Mouse (Mus musculus) MEL (cell line): ENCODE data around the gene Mbd6. TPM values are rescaled to one million over a fixed set of nuclear protein-coding genes. Genes with fewer than 3 reads are reported as not detected.

Source experiments
- DNase-seq: peaks from one replicate; pipeline ENCODE4 v3.0.0; 2011; ENCODE audit warnings: low read depth, low spot score
- H3K27ac ChIP-seq: 2 replicates; pipeline ENCODE4 v1.5.1; 2012; ENCODE audit warnings: low read depth, mild to moderate bottlenecking, control low read depth, low read length, moderate library complexity; ENCODE audit not compliant: control insufficient read depth
- H3K27me3 ChIP-seq, 2 experiments: fragments of 150-350 bp in 1 of 2; sonication (generic) in 1 of 2; 2 replicates each; pipeline ENCODE4 v1.6.1; 2012; ENCODE audit warnings: low read length in 2 of 2, mild to moderate bottlenecking in 2 of 2, improper control_type of control experiment in 1 of 2, moderate library complexity in 1 of 2; ENCODE audit not compliant: insufficient read depth in 2 of 2, control insufficient read depth in 1 of 2
- H3K36me3 ChIP-seq, 2 experiments: 2 replicates each; pipeline ENCODE4 v1.6.1; 2012 to 2014; ENCODE audit warnings: low read length in 2 of 2, improper control_type of control experiment in 1 of 2, inconsistent platforms in 1 of 2, mild to moderate bottlenecking in 1 of 2; ENCODE audit not compliant: insufficient read depth in 2 of 2, control insufficient read depth in 1 of 2
- H3K4me1 ChIP-seq, 2 experiments: fragments of 150-350 bp in 1 of 2; sonication (generic) in 1 of 2; 2 replicates each; pipeline ENCODE4 v1.6.1; 2012; ENCODE audit warnings: low read length in 2 of 2, improper control_type of control experiment in 1 of 2, mild to moderate bottlenecking in 1 of 2; ENCODE audit not compliant: insufficient read depth in 2 of 2, control insufficient read depth in 1 of 2
- H3K4me3 ChIP-seq, 2 experiments: fragments of 150-350 bp in 1 of 2; sonication (generic) in 1 of 2; 2 replicates each; pipeline ENCODE4 v1.5.1; 2012; ENCODE audit warnings: low read depth in 2 of 2, low read length in 2 of 2, mild to moderate bottlenecking in 2 of 2, moderate library complexity in 2 of 2, control low read depth in 1 of 2, improper control_type of control experiment in 1 of 2; ENCODE audit not compliant: control insufficient read depth in 1 of 2, insufficient read depth in 1 of 2
- H3K79me2 ChIP-seq: 2 replicates; pipeline ENCODE4 v1.6.1; 2012; ENCODE audit warnings: mild to moderate bottlenecking, low read length, moderate library complexity; ENCODE audit not compliant: control insufficient read depth, poor library complexity, insufficient read depth
- H3K9ac ChIP-seq: 2 replicates; pipeline ENCODE4 v1.6.1; 2012; ENCODE audit warnings: low read depth, mild to moderate bottlenecking, control low read depth, low read length, moderate library complexity; ENCODE audit not compliant: control insufficient read depth, poor library complexity, severe bottlenecking
- H3K9me3 ChIP-seq: fragments of 150-350 bp; sonication (generic); replicated peaks from 2 replicates; pipeline ENCODE4 v1.6.1; 2012; ENCODE audit warnings: mild to moderate bottlenecking, low read length, improper control_type of control experiment, moderate library complexity; ENCODE audit not compliant: insufficient read depth
- CHD2 ChIP-seq: IDR thresholded peaks from 2 replicates; pipeline ENCODE4 v1.6.1; 2011; ENCODE audit warnings: low read length, improper control_type of control experiment
- CTCF ChIP-seq, 3 experiments: IDR thresholded peaks in 2 of 3; conservative IDR thresholded peaks in 1 of 3; 2 replicates each; pipeline ENCODE4 v1.5.1; 2011 to 2012; ENCODE audit warnings: low read length in 3 of 3, low read depth in 2 of 3, mild to moderate bottlenecking in 2 of 3, improper control_type of control experiment in 1 of 3, inconsistent platforms in 1 of 3, mixed read lengths in 1 of 3, moderate library complexity in 1 of 3; ENCODE audit not compliant: control insufficient read depth in 1 of 3, insufficient read depth in 1 of 3, poor library complexity in 1 of 3, severe bottlenecking in 1 of 3
- E2F4 ChIP-seq: IDR thresholded peaks from 2 replicates; pipeline ENCODE4 v1.6.1; 2011; ENCODE audit warnings: low read depth, low read length, improper control_type of control experiment, borderline replicate concordance
- ETS1 ChIP-seq: IDR thresholded peaks from 2 replicates; pipeline ENCODE4 v1.6.1; 2012; ENCODE audit warnings: low read depth, mild to moderate bottlenecking, inconsistent platforms, low read length, improper control_type of control experiment, moderate library complexity
- GABPA ChIP-seq: IDR thresholded peaks from 2 replicates; pipeline ENCODE4 v1.6.1; 2012; ENCODE audit warnings: low read depth, mild to moderate bottlenecking, inconsistent platforms, low read length, improper control_type of control experiment, moderate library complexity
- HCFC1 ChIP-seq: IDR thresholded peaks from 2 replicates; pipeline ENCODE4 v1.6.1; 2012; ENCODE audit warnings: low read depth, mild to moderate bottlenecking, inconsistent platforms, low read length, improper control_type of control experiment, moderate library complexity
- KAT2A ChIP-seq: conservative IDR thresholded peaks from 2 replicates; pipeline ENCODE4 v1.6.1; 2012; ENCODE audit warnings: low read depth, low read length, improper control_type of control experiment, inconsistent platforms
- MAFK ChIP-seq: IDR thresholded peaks from 2 replicates; pipeline ENCODE4 v1.6.1; 2011; ENCODE audit warnings: low read depth, mild to moderate bottlenecking, low read length, improper control_type of control experiment, borderline replicate concordance
- MAX ChIP-seq: IDR thresholded peaks from 2 replicates; pipeline ENCODE4 v1.6.1; 2011; ENCODE audit warnings: low read length, improper control_type of control experiment
- MAZ ChIP-seq: IDR thresholded peaks from 2 replicates; pipeline ENCODE4 v1.6.1; 2012; ENCODE audit warnings: low read depth, mild to moderate bottlenecking, inconsistent platforms, low read length, improper control_type of control experiment
- MXI1 ChIP-seq: IDR thresholded peaks from 2 replicates; pipeline ENCODE4 v1.6.1; 2011; ENCODE audit warnings: mild to moderate bottlenecking, low read depth, low read length, improper control_type of control experiment
- MYB ChIP-seq: IDR thresholded peaks from 2 replicates; pipeline ENCODE4 v1.6.1; 2011; ENCODE audit warnings: mild to moderate bottlenecking, low read depth, low read length, improper control_type of control experiment
- NRF1 ChIP-seq: IDR thresholded peaks from 2 replicates; pipeline ENCODE4 v1.6.1; 2014; ENCODE audit warnings: low read depth, mild to moderate bottlenecking, inconsistent platforms, low read length, improper control_type of control experiment, moderate library complexity; ENCODE audit not compliant: poor library complexity, insufficient read depth, severe bottlenecking
- POLR2A ChIP-seq, 2 experiments: IDR thresholded peaks; 2 replicates each; pipeline ENCODE4 v1.6.1; 2011 to 2012; ENCODE audit warnings: low read length in 2 of 2, mild to moderate bottlenecking in 2 of 2, control low read depth in 1 of 2, improper control_type of control experiment in 1 of 2, low read depth in 1 of 2, moderate library complexity in 1 of 2; ENCODE audit not compliant: control insufficient read depth in 1 of 2, insufficient read depth in 1 of 2, poor library complexity in 1 of 2
- POLR2AphosphoS5 ChIP-seq: IDR thresholded peaks from 2 replicates; pipeline ENCODE4 v1.6.1; 2012; ENCODE audit warnings: low read depth, borderline replicate concordance, mild to moderate bottlenecking, inconsistent platforms, low read length, moderate library complexity, mixed read lengths
- RAD21 ChIP-seq: IDR thresholded peaks from 2 replicates; pipeline ENCODE4 v1.6.1; 2011; ENCODE audit warnings: mild to moderate bottlenecking, low read depth, low read length, improper control_type of control experiment
- RCOR1 ChIP-seq: IDR thresholded peaks from 2 replicates; pipeline ENCODE4 v1.6.1; 2012; ENCODE audit warnings: low read depth, mild to moderate bottlenecking, inconsistent platforms, low read length, improper control_type of control experiment
- SIN3A ChIP-seq: IDR thresholded peaks from 2 replicates; pipeline ENCODE4 v1.6.1; 2012; ENCODE audit warnings: low read length, improper control_type of control experiment, inconsistent platforms
- SMC3 ChIP-seq: IDR thresholded peaks from 2 replicates; pipeline ENCODE4 v1.6.1; 2011; ENCODE audit warnings: low read depth, low read length, improper control_type of control experiment
- TAL1 ChIP-seq: IDR thresholded peaks from 2 replicates; pipeline ENCODE4 v1.6.1; 2012; ENCODE audit warnings: mild to moderate bottlenecking, inconsistent platforms, low read length, moderate library complexity, mixed read lengths
- TBP ChIP-seq: IDR thresholded peaks from 2 replicates; pipeline ENCODE4 v1.8.0; 2011; ENCODE audit warnings: low read depth, low read length, improper control_type of control experiment
- TCF12 ChIP-seq: IDR thresholded peaks from 2 replicates; pipeline ENCODE4 v1.6.1; 2014; ENCODE audit warnings: low read depth, mild to moderate bottlenecking, inconsistent platforms, low read length, improper control_type of control experiment, moderate library complexity
- USF1 ChIP-seq: IDR thresholded peaks from 2 replicates; pipeline ENCODE4 v1.6.1; 2014; ENCODE audit warnings: low read depth, mild to moderate bottlenecking, inconsistent platforms, low read length, improper control_type of control experiment, moderate library complexity
- USF2 ChIP-seq, 2 experiments: IDR thresholded peaks; 2 replicates each; pipeline ENCODE4 v1.6.1; 2011 to 2012; ENCODE audit warnings: improper control_type of control experiment in 2 of 2, low read length in 2 of 2, borderline replicate concordance in 1 of 2, inconsistent platforms in 1 of 2, low read depth in 1 of 2, mild to moderate bottlenecking in 1 of 2; ENCODE audit not compliant: insufficient read depth in 1 of 2
- ZC3H11A ChIP-seq: IDR thresholded peaks from 2 replicates; pipeline ENCODE4 v1.6.1; 2012; ENCODE audit warnings: low read depth, mild to moderate bottlenecking, inconsistent platforms, low read length, improper control_type of control experiment
- ZKSCAN1 ChIP-seq: IDR thresholded peaks from 2 replicates; pipeline ENCODE4 v1.6.1; 2012; ENCODE audit warnings: low read depth, mild to moderate bottlenecking, inconsistent platforms, low read length, improper control_type of control experiment, moderate library complexity
- ZMIZ1 ChIP-seq: IDR thresholded peaks from 2 replicates; pipeline ENCODE4 v1.6.1; 2012; ENCODE audit warnings: low read depth, mild to moderate bottlenecking, inconsistent platforms, low read length, improper control_type of control experiment, moderate library complexity
- ZNF384 ChIP-seq: IDR thresholded peaks from 2 replicates; pipeline ENCODE4 v1.6.1; 2012; ENCODE audit warnings: low read depth, mild to moderate bottlenecking, inconsistent platforms, low read length, improper control_type of control experiment
- polyA plus RNA-seq, 2 experiments: library from polyadenylated mRNA; stranded (reverse) in 1 of 2; unstranded in 1 of 2; fragments of >175 nt in 1 of 2; fragments of >200 nt in 1 of 2; gene quantifications; 2 replicates each; pipeline versions ENCODE4 v1.2.1 to v1.2.4; 2012; ENCODE audit warnings: low replicate concordance in 2 of 2, low read depth in 1 of 2; ENCODE audit not compliant: insufficient read length in 2 of 2, insufficient read depth in 1 of 2, missing spikeins in 1 of 2
- total RNA-seq: library from RNA; depleted of rRNA; stranded (reverse); fragments of 300-350 nt; gene quantifications from 2 replicates; pipeline ENCODE4 v1.2.3, GENCODE M21; 2012

The Mbd6 gene
- total and polyA plus RNA-seq, 3 experiments: 4.2 to 44.8 TPM; not detected in 1

DNA sequence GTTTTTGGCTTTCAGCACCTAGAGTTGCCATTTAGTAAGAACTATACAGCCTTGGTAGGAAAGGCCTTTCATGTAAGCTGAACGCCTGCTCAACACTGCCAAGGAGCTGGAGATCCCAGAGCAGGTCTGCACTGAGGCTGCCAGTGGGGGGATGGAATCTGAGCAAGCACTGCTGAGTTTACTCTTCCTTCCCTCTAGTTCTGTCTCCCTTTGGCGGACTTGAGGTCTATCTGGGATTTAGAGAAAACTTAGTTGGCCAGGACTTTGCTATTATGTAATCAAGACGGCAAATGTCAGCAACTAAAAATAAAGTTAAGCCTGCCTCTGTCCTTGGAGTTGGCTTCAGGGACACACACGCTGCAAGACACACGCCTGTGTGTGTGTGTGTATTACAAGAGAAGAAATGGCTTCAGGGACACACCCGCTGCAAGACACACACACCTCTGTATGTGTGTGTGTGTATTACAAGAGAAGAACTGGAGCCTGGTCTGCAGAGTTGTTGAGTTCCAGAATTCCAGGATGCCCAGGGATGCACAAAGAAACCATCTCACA is 4.2 kb upstream of the Mbd6 start:
- H3K36me3 ChIP-seq: peaks cover 18% of the 10 kb centered on the region in 2 experiments
- peaks cover 0 to 20% of the 10 kb centered on the region in 2 experiments; a peak in 2 of 4 replicates for H3K4me1 ChIP-seq
- DNase-seq: no peak
- H3K27me3 ChIP-seq: no peaks in the 10 kb centered on the region
- H3K9ac ChIP-seq: peak overlapping the region; percentile 92
- peaks cover 43% of the 10 kb centered on the region for H3K79me2 ChIP-seq
- TF ChIP-seq SMC3: 0 out of 2 replicates have a peak, but pooled peaks have one; percentile 9
- TF ChIP-seq POLR2A (IDR thresholded peaks at IDR 0.05; ENCODE audit: control insufficient read depth in 1 of 2, insufficient read depth in 1 of 2, low read depth in 1 of 2, low read length in 2 of 2, poor library complexity in 1 of 2): peak in 1 of 2 experiments; percentile 13; a peak in 1 of 4 replicates
- no peak for TF ChIP-seq ZNF384
- TF ChIP-seq SIN3A: 0 out of 2 replicates have a peak, but pooled peaks have one; percentile 7
- peak; percentile 33; the same call in 1 of the 2 replicates for TF ChIP-seq MYB
- TF ChIP-seq MXI1: 0 out of 2 replicates have a peak, but pooled peaks have one; percentile 11
- TF ChIP-seq, all 39 proteins: peak for 5
- Histone ChIP-seq H3K9me3 (no peaks in the 10 kb centered on the region), H3K27ac (peak overlapping the region; percentile 97), H3K4me3 (peak overlapping the region; percentile 30 to 55)

DNA sequence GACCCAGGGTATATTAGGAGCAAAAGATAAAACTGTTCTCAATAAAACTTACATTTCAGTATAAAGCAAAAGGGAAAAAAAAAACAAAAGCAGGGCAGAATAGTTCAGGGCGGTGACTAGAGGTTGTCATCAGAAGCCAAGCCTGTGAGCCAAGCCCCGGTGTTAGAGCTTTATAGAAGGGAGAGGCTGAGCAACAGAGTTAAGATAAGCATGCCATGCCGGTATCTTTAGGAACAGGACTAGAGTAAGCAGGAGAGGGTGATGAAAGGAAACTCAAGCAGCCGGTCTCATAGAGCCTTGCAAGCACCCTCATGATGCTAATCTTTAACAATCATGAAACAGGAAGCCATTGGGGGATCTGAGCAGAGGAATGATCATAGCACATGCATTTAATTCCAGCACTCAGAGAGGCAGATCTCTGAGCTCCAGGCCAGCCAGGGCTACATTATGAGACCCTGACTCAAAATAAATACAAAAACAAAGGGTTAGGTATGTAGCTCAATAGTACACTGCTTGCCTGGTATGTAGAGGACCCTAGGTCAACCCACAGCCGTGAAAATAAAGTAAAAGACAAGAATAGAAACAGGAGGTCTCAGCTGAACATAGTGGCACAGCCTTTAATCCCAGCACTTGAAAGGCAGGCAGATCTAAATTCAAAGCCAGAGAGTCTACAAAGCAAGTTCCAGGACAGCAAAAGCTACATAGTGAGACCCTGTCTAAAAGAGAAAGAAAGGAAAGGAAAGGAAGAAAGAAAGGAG is 3.2 kb upstream of the Mbd6 start:
- Histone ChIP-seq H3K4me1 (peaks cover 0 to 23% of the 10 kb centered on the region in 2 experiments; a peak in 2 of 4 replicates), H3K36me3 (peaks cover 18% of the 10 kb centered on the region in 2 experiments), H3K27ac (peak overlapping the region; percentile 97), H3K79me2 (peaks cover 53% of the 10 kb centered on the region), H3K9me3 (no peaks in the 10 kb centered on the region), H3K4me3 (peak overlapping the region; percentile 55 to 88), H3K9ac (peak overlapping the region; percentile 92), H3K27me3 (no peaks in the 10 kb centered on the region)
- DNase-seq: peak; percentile 92
- TF ChIP-seq ZC3H11A (no peak), GABPA (no peak), POLR2AphosphoS5 (no peak), HCFC1 (0 out of 2 replicates have a peak, but pooled peaks have one; percentile 31), E2F4 (no peak), TAL1 (peak; percentile 81), ZNF384 (peak; percentile 80), USF1 (no peak), POLR2A (IDR thresholded peaks at IDR 0.05; ENCODE audit: control insufficient read depth in 1 of 2, insufficient read depth in 1 of 2, low read depth in 1 of 2, low read length in 2 of 2, poor library complexity in 1 of 2) (peak in 1 of 2 experiments; percentile 56; a peak in 2 of 4 replicates), MXI1 (peak; percentile 88), ZKSCAN1 (no peak), NRF1 (no peak), USF2 (IDR thresholded peaks at IDR 0.05; ENCODE audit: borderline replicate concordance in 1 of 2, insufficient read depth in 1 of 2, low read depth in 1 of 2, low read length in 2 of 2) (no peak), CTCF (IDR thresholded peaks at IDR 0.05 in 2 of 3, conservative IDR thresholded peaks at IDR 0.05 in 1 of 3; ENCODE audit: control insufficient read depth in 1 of 3, insufficient read depth in 1 of 3, low read depth in 2 of 3, low read length in 3 of 3, poor library complexity in 1 of 3, severe bottlenecking in 1 of 3) (no peak), MAFK (0 out of 2 replicates have a peak, but pooled peaks have one; percentile 11), ETS1 (peak; percentile 84), CHD2 (no peak), ZMIZ1 (peak; percentile 90), TBP (peak; percentile 77), SMC3 (peak; percentile 7; the same call in 1 of the 2 replicates), RCOR1 (peak; percentile 14; the same call in 1 of the 2 replicates), KAT2A (no peak; the same call in 1 of the 2 replicates), TCF12 (peak; percentile 83), RAD21 (no peak), MAX (0 out of 2 replicates have a peak, but pooled peaks have one; percentile 45), MAZ (no peak)
